Mouse (Mus musculus) liver, embryonic 15.5 days (tissue): Measurements from ENCODE around the gene Fau. TPM values are rescaled to one million over a fixed set of nuclear protein-coding genes. Genes with fewer than 3 reads are reported as not detected.
A peak's percentile ranks its signal among the peaks of the same experiment; 100 is the strongest.

Source experiments
- ATAC-seq: fragments of 200-750 bp; cut with Nextera tagmentation; 2 replicates; pipeline ENCODE4 v1.8.0; 2017; ENCODE audit warnings: moderate number of reproducible peaks, mild to moderate bottlenecking, moderate library complexity; ENCODE audit not compliant: insufficient read depth
- H3K27ac ChIP-seq: fragments of 300-500 bp; sonication (generic); replicated peaks from 2 replicates; pipeline ENCODE4 v1.5.1; 2015; ENCODE audit warnings: mild to moderate bottlenecking, inconsistent platforms
- H3K27me3 ChIP-seq: fragments of 300-500 bp; sonication (generic); 2 replicates; pipeline ENCODE4 v1.6.1; 2015; ENCODE audit warnings: mild to moderate bottlenecking, inconsistent platforms
- H3K36me3 ChIP-seq: fragments of 300-500 bp; sonication (generic); replicated peaks from 2 replicates; pipeline ENCODE4 v1.6.1; 2015; ENCODE audit warnings: moderate library complexity, mild to moderate bottlenecking, inconsistent platforms
- H3K4me1 ChIP-seq: fragments of 300-500 bp; sonication (generic); replicated peaks from 2 replicates; pipeline ENCODE4 v1.6.1; 2015; ENCODE audit warnings: inconsistent platforms
- H3K4me2 ChIP-seq: fragments of 300-500 bp; sonication (generic); 2 replicates; pipeline ENCODE4 v1.6.1; 2015; ENCODE audit warnings: moderate library complexity, mild to moderate bottlenecking, inconsistent platforms
- H3K4me3 ChIP-seq: fragments of 300-500 bp; sonication (generic); replicated peaks from 2 replicates; pipeline ENCODE4 v1.5.1; 2015; ENCODE audit warnings: mild to moderate bottlenecking, inconsistent platforms
- H3K9ac ChIP-seq: fragments of 300-500 bp; sonication (generic); 2 replicates; pipeline ENCODE4 v1.6.1; 2015; ENCODE audit warnings: moderate library complexity, mild to moderate bottlenecking, inconsistent platforms
- H3K9me3 ChIP-seq: fragments of 300-500 bp; sonication (generic); replicated peaks from 2 replicates; pipeline ENCODE4 v1.6.1; 2016; ENCODE audit warnings: inconsistent platforms
- WGBS: fragments of 180-500 bp; shearing (Covaris S2); methylation state at CpG from one replicate; pipeline ENCODE4 v1.1.7; 2015; ENCODE audit warnings: mixed read lengths; ENCODE audit not compliant: insufficient replicate concordance; 5-methylcytosine and 5-hydroxymethylcytosine counted together
- polyA plus RNA-seq: library from polyadenylated mRNA; unstranded; fragments of >200 nt; fragmentation: Nextera tagmentation; extraction: Ambion mirVana; gene quantifications from 2 replicates; pipeline ENCODE4 v1.2.1, GENCODE M21; 2015

Fau gene
- polyA plus RNA-seq, 1 experiment from 2014 or later, result 446 TPM

GRCm38 (mm10) chr19:6046294-6047153, 11.1 kb upstream of the Fau start, which contains the start of gene Syvn1:
Syvn1 (plus strand) TSS chr19:6046576.
- no peaks in the 10 kb centered on the region for H3K9me3 ChIP-seq
- ATAC-seq, result peak; percentile 90
- H3K4me2 ChIP-seq, result peak within 1 kb of the TSS; percentile 77
- under 1% methylated on average over 65 of the region's 65 CpGs for WGBS
- H3K27me3 ChIP-seq, result no peaks in the 10 kb centered on the region
- peak within 1 kb of the TSS; percentile 73 for H3K9ac ChIP-seq
- H3K4me3 ChIP-seq, result peak within 1 kb of the TSS; percentile 87
- H3K27ac ChIP-seq, result peak within 1 kb of the TSS; percentile 99
- peaks cover 48% of the 10 kb centered on the region for H3K4me1 ChIP-seq
- H3K36me3 ChIP-seq, result peaks cover 37% of the 10 kb centered on the region

GRCm38 (mm10) chr19:6047154-6047898, 10.3 kb upstream of the Fau start:
- peaks cover 45% of the 10 kb centered on the region for H3K36me3 ChIP-seq
- H3K9me3 ChIP-seq, result no peaks in the 10 kb centered on the region
- WGBS, result 1% methylated on average over 44 of the region's 44 CpGs
- peak overlapping the region; percentile 99 for H3K27ac ChIP-seq
- H3K4me1 ChIP-seq, result peaks cover 48% of the 10 kb centered on the region
- peak overlapping the region; percentile 73 for H3K9ac ChIP-seq
- peak overlapping the region; percentile 87 for H3K4me3 ChIP-seq
- no peaks in the 10 kb centered on the region for H3K27me3 ChIP-seq
- peak overlapping the region; percentile 77 for H3K4me2 ChIP-seq
- ATAC-seq, result peak; percentile 7

- WGBS, result 73% methylated on average over 8 of the region's 8 CpGs
Measured at GRCm38 (mm10) chr19:6047899-6048166, 9.8 kb upstream of the Fau start.

GRCm38 (mm10) chr19:6048681-6049410, 8.8 kb upstream of the Fau start:
- ATAC-seq, result no peak
- Histone ChIP-seq H3K36me3 (peaks cover 60% of the 10 kb centered on the region), H3K9me3 (no peaks in the 10 kb centered on the region), H3K4me2 (peak overlapping the region; percentile 77), H3K9ac (peak overlapping the region; percentile 73), H3K27ac (peak overlapping the region; percentile 99), H3K27me3 (no peaks in the 10 kb centered on the region), H3K4me1 (peaks cover 54% of the 10 kb centered on the region), H3K4me3 (peak overlapping the region; percentile 87)
- WGBS, result 48% methylated on average over 11 of the region's 11 CpGs

More at GRCm38 (mm10) chr19:6047899-6048166, 9.8 kb upstream of the Fau start:
- Histone ChIP-seq H3K27me3 (no peaks in the 10 kb centered on the region), H3K9ac (peak overlapping the region; percentile 73), H3K36me3 (peaks cover 50% of the 10 kb centered on the region), H3K4me1 (peaks cover 48% of the 10 kb centered on the region), H3K4me2 (peak overlapping the region; percentile 77), H3K9me3 (no peaks in the 10 kb centered on the region), H3K4me3 (peak overlapping the region; percentile 87), H3K27ac (peak overlapping the region; percentile 99)
- no peak for ATAC-seq

GRCm38 (mm10) chr19:6052516-6052915, 5.1 kb upstream of the Fau start:
- H3K4me1 ChIP-seq, result peaks cover 45% of the 10 kb centered on the region
- no peak overlapping the region for H3K9ac ChIP-seq
- H3K36me3 ChIP-seq, result peaks cover 80% of the 10 kb centered on the region
- no peaks in the 10 kb centered on the region for H3K9me3 ChIP-seq
- H3K27me3 ChIP-seq, result no peaks in the 10 kb centered on the region
- 83% methylated on average over 7 of the region's 7 CpGs for WGBS
- no peak overlapping the region for H3K27ac ChIP-seq
- no peak for ATAC-seq
- H3K4me3 ChIP-seq, result no peak overlapping the region
- H3K4me2 ChIP-seq, result no peak overlapping the region

- no peak overlapping the region for H3K27ac ChIP-seq
- 73% methylated on average over 5 of the region's 5 CpGs for WGBS
Measured at GRCm38 (mm10) chr19:6054296-6054695, 3.3 kb upstream of the Fau start.

GRCm38 (mm10) chr19:6056696-6057095, 948 bp upstream of the Fau start:
- H3K4me2 ChIP-seq, result peak overlapping the region; percentile 83
- peak overlapping the region; percentile 88 for H3K9ac ChIP-seq
- H3K27ac ChIP-seq, result peak overlapping the region; percentile 70
- peaks cover 47% of the 10 kb centered on the region for H3K4me1 ChIP-seq
- peaks cover 62% of the 10 kb centered on the region for H3K36me3 ChIP-seq
- H3K9me3 ChIP-seq, result no peaks in the 10 kb centered on the region
- H3K4me3 ChIP-seq, result peak overlapping the region; percentile 81
- 46% methylated on average over 4 of the region's 4 CpGs for WGBS
- no peak for ATAC-seq
- no peaks in the 10 kb centered on the region for H3K27me3 ChIP-seq

More at GRCm38 (mm10) chr19:6054296-6054695, 3.3 kb upstream of the Fau start:
- Histone ChIP-seq H3K4me3 (no peak overlapping the region), H3K9me3 (no peaks in the 10 kb centered on the region), H3K4me2 (no peak overlapping the region), H3K4me1 (peaks cover 37% of the 10 kb centered on the region), H3K9ac (no peak overlapping the region), H3K27me3 (no peaks in the 10 kb centered on the region), H3K36me3 (peaks cover 75% of the 10 kb centered on the region)
- no peak for ATAC-seq

GRCm38 (mm10) chr19:6058513-6058912, 869 bp downstream of the Fau start:
- peak overlapping the region; percentile 81 for H3K4me3 ChIP-seq
- no peaks in the 10 kb centered on the region for H3K9me3 ChIP-seq
- no peak for ATAC-seq
- no peaks in the 10 kb centered on the region for H3K27me3 ChIP-seq
- H3K36me3 ChIP-seq, result peaks cover 44% of the 10 kb centered on the region
- H3K9ac ChIP-seq, result peak overlapping the region; percentile 86
- H3K4me1 ChIP-seq, result peaks cover 61% of the 10 kb centered on the region
- WGBS, result 20% methylated on average over 5 of the region's 5 CpGs
- peak overlapping the region; percentile 76 for H3K4me2 ChIP-seq
- peak overlapping the region; percentile 78 for H3K27ac ChIP-seq

- peaks cover 39% of the 10 kb centered on the region for H3K36me3 ChIP-seq
- 61% methylated on average over 5 of the region's 5 CpGs for WGBS
- no peaks in the 10 kb centered on the region for H3K27me3 ChIP-seq
- H3K27ac ChIP-seq, result peak overlapping the region; percentile 78
- H3K9me3 ChIP-seq, result no peaks in the 10 kb centered on the region
- H3K9ac ChIP-seq, result peak overlapping the region; percentile 86
- peak overlapping the region; percentile 81 for H3K4me3 ChIP-seq
- H3K4me2 ChIP-seq, result peak overlapping the region; percentile 76
- peaks cover 64% of the 10 kb centered on the region for H3K4me1 ChIP-seq
- no peak for ATAC-seq
Measured at GRCm38 (mm10) chr19:6058966-6059365, 1.3 kb downstream of the Fau start.

- H3K36me3 ChIP-seq, result peaks cover 21% of the 10 kb centered on the region
- peaks cover 68% of the 10 kb centered on the region for H3K4me1 ChIP-seq
- peak within 1 kb of the TSS; percentile 89 for H3K4me3 ChIP-seq
- H3K27ac ChIP-seq, result peak within 1 kb of the TSS; percentile 98
- no peaks in the 10 kb centered on the region for H3K9me3 ChIP-seq
- peak within 1 kb of the TSS; percentile 100 for H3K4me2 ChIP-seq
- peak within 1 kb of the TSS; percentile 91 for H3K9ac ChIP-seq
- ATAC-seq, result peak; percentile 66
- no peaks in the 10 kb centered on the region for H3K27me3 ChIP-seq
- under 1% methylated on average over 58 of the region's 58 CpGs for WGBS
Measured at GRCm38 (mm10) chr19:6061021-6061533, 3.4 kb downstream of the Fau start, which contains the start of gene Znhit2. Znhit2 (plus strand) TSS chr19:6061192.
